14 mouse cellular contexts compared by ENCODE assay signal in the genomic region with DNA sequence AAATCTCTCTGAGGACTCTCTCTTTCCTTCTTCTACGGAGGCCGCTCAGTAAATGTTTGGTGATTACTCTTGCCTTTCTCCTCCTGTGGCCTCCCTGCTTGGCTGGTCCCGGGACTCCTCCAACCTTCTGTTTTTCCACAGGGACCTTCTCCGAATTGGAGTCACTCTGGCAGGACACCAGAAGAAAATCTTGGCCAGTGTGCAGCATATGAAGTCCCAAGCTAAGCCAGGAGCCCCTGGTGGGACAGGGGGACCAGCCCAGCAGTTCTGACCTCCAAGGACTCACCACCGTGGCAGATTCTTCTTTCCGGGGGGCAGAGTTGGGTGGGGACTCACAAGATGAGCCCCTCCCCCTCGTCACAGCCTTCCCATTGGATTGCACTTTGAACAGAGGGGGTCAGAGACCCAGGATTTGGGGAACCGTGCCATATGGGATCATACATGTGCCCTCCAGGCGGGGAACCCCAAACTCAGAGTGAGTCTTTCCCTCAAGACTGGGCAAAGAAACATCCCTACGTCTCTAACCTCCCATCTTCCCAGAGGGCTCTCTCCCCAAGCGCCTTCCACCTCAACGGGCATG. TPM values are rescaled to one million over a fixed set of nuclear protein-coding genes. Genes with fewer than 3 reads are reported as not detected.
DNase-seq lines count a peak whose midpoint lies in the region.
"Had no signal": no experiment of that assay in that cellular context is flagged by ENCODE, and none has a peak within 500 bp of the region (broad histone marks: within the 10 kb centered on the region; RNA-seq: fewer than 3 reads in every experiment).

No protein-coding gene starts in this region.

- intact Hi-C loops in heart, postnatal 10 days (cut with DNase I): loop anchor here (10.0 kb wide), 1 partner anchor 59 kb away; the partner anchor contains the start of gene Trip6

- DNase-seq in adrenal gland, adult 2 months: peak; percentile 20
- DNase-seq in adrenal gland, adult 8-10 months: no peak
- DNase-seq in heart, postnatal 4 days: peak; percentile 45
- DNase-seq in heart, postnatal 10 days: no peak
- DNase-seq in kidney, postnatal 14 days: peak; percentile 10
- no peak for DNase-seq in kidney, adult 18-20 months
- peak; percentile 46 for DNase-seq in 3134 (ENCODE audit: extremely low read depth, insufficient read length, low spot score)
- DNase-seq: cerebellum, adult 11 months; cerebellum, adult 8-10 months; cerebellum, postnatal 14 days; embryo, embryonic 11 days; gastrocnemius, postnatal 10 days; heart, postnatal 36 days had no signal

RNA-seq across cellular contexts. Expression of gene Ephb4, which starts 23.6 kb away (rescaled TPM):
- total RNA-seq in adrenal gland, adult 2 months (2021): 10 to 100 TPM; 44.3 to 68.9 TPM
- polyA plus RNA-seq in adrenal gland, adult 2 months (2012; rRNA removed): 54.6 and 59.9 TPM in 2 replicates
- total RNA-seq in adrenal gland, adult 8-10 months (2022): 10 to 100 TPM; 51.4 to 70.3 (median 61.1) TPM
- total RNA-seq in heart, postnatal 4 days (2021): 100 to 1,000 TPM; 102 to 108 TPM
- 100 to 1,000 TPM; 103 to 111 TPM for total RNA-seq in heart, postnatal 10 days (2021)
- total RNA-seq: common myeloid progenitor, adult 5-6 weeks had no signal

RNA-seq across cellular contexts. Expression of gene Slc12a9, which starts 40.1 kb away (rescaled TPM):
- 10 to 100 TPM in 1 of 2 experiments, 1 to 10 TPM in 1; 7.3 to 12.4 TPM for total RNA-seq in adrenal gland, adult 2 months (2021)
- 30.4 and 33.0 TPM in 2 replicates for polyA plus RNA-seq in adrenal gland, adult 2 months (2012; rRNA removed)
- 10 to 100 TPM; 10.2 to 22.1 (median 16.6) TPM for total RNA-seq in adrenal gland, adult 8-10 months (2022)
- total RNA-seq in heart, postnatal 4 days (2021): 1 to 10 TPM; 5.0 to 5.5 TPM
- total RNA-seq in heart, postnatal 10 days (2021): 1 to 10 TPM; 4.4 to 5.4 TPM

RNA-seq across cellular contexts. Expression of gene Trip6, which starts 59.3 kb away (rescaled TPM):
- 10 to 100 TPM; 28.3 to 41.4 TPM for total RNA-seq in adrenal gland, adult 2 months (2021)
- polyA plus RNA-seq in adrenal gland, adult 2 months (2012; rRNA removed): 108 TPM in 2 replicates
- total RNA-seq in adrenal gland, adult 8-10 months (2022): 10 to 100 TPM; 35.7 to 54.9 (median 48.5) TPM
- total RNA-seq in heart, postnatal 4 days (2021): 10 to 100 TPM; 32.5 to 36.0 TPM
- total RNA-seq in heart, postnatal 10 days (2021): 10 to 100 TPM; 22.5 to 23.3 TPM

Comparison
In these comparisons a context has a peak if more than half of its experiments do, and no peak if none do; other contexts are left out.
1. DNase-seq: peak in adrenal gland, adult 2 months (single experiment), heart, postnatal 4 days (single experiment), kidney, postnatal 14 days (single experiment) and 3134 (single experiment); none in adrenal gland, adult 8-10 months (single experiment), heart, postnatal 10 days (0 of 2) and kidney, adult 18-20 months (single experiment).